Mouse (Mus musculus) bone marrow macrophage, adult 2 months (primary cell): ENCODE results near the gene Gm35549.

Source experiments
- CTCF ChIP-seq: IDR thresholded peaks from 2 replicates; pipeline ENCODE4 v1.5.1; 2012; ENCODE audit warnings: low read depth, mild to moderate bottlenecking, low read length, moderate library complexity
- POLR2A ChIP-seq: IDR thresholded peaks from 2 replicates; pipeline ENCODE4 v1.6.1; 2012; ENCODE audit warnings: mild to moderate bottlenecking, low read depth, low read length, borderline replicate concordance

- TF ChIP-seq CTCF: no peak
- no peak for TF ChIP-seq POLR2A
Observed at GRCm38 (mm10) chr9:122885385-122885784, 41.5 kb upstream of the Gm35549 start, which contains the start of gene Zkscan7.
